Mouse (Mus musculus): ENCODE data around the gene Ltbp4.

DNA sequence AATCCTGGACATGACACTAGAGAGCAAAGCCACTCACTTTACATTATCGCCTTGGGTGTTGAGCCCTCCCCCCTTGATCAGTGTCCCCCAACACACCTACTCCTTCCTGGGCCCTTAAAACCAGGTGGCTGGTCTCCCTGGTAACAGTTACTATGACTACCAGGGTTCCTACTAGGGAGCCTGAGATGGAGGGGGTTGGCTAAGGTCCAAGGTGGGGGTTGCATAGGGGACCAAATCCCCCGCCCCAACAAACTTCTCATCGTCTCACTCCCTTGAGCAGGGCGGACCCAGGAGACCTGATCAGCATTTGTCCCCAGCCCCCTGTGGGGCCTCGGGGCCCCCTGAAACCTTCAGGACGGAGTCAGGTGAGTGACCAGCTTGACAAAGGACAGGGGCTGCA lies 75.6 kb downstream of the Ltbp4 start:
- TF ChIP-seq CTCF (IDR thresholded peaks at IDR 0.05; ENCODE audit: borderline replicate concordance, insufficient read depth, low read depth, low read length): no peak
- no peak for TF ChIP-seq POLR2A (IDR thresholded peaks at IDR 0.05; ENCODE audit: borderline replicate concordance, insufficient read depth, low read length)

Measured in cerebellum, adult 2 months (tissue).